Mouse (Mus musculus): ENCODE results near the gene Ergic3.

Ergic3 gene

DNA sequence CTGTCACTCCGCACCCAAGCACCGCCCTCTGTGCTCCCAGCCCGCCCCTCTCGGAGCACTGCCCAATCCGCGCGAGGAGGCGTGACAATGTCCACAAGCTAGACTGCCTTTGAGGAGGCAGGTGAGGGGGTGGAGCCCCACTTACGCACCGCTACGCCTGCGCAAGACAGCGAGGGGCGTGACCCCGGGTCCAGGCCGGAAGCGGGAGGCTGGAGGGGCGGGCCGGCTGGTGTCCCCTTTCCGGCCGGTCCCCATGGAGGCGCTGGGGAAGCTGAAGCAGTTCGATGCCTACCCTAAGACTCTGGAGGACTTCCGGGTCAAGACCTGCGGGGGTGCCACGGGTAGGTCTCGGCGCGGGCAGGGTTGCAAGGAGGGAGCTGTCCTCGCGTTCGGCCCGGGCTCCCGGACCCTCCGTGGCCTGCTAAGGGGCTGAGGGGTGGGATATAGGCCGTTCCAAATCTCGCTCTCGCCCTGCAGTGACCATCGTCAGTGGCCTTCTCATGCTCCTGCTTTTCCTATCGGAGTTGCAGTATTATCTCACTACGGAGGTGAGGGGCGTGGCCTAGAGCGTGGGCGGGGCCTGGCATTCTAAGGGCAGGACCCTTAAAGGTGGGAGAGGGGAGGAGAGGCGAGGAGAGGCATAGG, at the start of gene Ergic3, which contains the start of gene 6430550D23Rik:
Gene Ergic3, plus strand, starts transcription at position 158 of the 645 bp plus-strand sequence.
Gene 6430550D23Rik, minus strand, starts transcription at position 90 of the 645 bp plus-strand sequence.
- DNase-seq, result peak; percentile 99

DNA sequence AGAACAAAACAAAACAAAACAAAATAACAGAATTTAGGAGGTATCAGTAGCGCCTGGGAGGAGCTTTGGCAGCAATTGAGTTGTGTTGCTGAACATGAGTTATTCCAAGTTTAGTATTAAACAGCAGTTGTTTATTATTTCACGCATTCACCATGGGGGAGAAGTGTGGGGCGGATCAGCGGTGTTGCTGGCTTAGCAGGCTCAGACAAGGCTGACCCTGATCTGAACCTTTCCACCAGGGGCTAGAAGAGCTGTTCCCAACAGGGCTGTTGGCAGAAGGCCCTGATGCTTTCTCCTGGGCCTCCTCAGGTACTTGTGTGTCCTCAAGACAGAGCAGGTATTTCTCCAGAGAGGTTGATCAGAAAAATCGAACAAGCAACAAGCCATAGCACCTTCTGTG, 47.9 kb upstream of the Ergic3 start:
- DNase-seq, result no peak

DNA sequence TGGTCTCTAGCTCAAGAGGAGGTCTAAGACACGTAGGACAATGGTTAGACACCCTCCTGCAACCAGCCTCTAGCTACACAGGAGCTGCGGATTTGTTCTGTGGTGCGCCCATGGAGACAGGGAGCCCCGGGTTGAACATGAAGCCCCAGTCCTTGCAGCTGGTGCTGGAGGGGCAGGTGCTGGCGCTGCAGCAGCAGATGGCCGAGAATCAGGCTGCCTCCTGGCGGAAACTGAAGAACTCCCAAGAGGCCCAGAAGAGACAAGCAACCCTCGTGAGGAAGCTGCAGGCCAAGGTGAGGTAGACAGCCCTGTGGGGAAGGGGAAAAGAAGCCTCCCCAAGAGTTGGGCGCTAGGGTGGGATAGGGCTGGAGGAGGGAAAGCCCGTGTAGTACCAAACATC, 46.0 kb upstream of the Ergic3 start:
- no peak for DNase-seq

DNA sequence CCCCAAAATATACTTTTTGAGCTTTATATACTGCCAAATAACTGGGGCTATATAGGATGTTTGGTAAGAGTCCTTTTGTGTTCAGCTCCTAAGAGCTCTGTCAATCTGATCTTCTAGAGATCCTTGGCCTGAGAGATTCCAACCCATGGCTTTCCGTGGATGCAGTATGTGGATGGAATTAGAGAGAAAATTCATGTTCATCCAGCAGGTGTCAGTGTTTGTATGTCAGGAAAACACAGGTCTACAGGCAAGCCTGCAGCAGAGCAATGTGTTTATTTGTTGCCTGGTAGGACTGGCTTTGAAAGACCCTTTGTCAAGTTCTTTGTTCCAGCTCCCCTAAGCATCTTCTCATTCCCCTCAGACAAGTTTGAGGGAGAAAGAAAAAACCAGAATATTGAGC, 44.9 kb upstream of the Ergic3 start:
- DNase-seq, result no peak

DNA sequence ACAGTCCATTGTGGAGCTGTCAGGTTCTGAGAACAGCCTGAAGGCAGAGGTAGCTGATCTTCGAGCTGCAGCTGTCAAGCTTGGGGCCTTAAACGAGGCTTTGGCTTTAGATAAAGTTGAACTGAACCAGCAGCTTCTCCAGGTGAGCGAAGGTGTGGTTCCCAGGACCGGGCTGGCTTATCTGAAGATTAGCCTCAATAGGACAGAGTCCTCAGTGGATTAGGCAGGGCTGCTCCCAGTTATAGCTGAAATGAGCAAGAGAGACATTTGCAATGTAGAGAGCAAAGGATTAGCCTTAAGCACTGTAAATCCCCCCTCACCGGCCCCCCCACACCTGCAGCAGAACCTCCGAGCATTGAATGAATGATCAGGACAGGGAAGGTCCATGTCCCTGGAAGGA, 34.5 kb upstream of the Ergic3 start:
- DNase-seq, result no peak

DNA sequence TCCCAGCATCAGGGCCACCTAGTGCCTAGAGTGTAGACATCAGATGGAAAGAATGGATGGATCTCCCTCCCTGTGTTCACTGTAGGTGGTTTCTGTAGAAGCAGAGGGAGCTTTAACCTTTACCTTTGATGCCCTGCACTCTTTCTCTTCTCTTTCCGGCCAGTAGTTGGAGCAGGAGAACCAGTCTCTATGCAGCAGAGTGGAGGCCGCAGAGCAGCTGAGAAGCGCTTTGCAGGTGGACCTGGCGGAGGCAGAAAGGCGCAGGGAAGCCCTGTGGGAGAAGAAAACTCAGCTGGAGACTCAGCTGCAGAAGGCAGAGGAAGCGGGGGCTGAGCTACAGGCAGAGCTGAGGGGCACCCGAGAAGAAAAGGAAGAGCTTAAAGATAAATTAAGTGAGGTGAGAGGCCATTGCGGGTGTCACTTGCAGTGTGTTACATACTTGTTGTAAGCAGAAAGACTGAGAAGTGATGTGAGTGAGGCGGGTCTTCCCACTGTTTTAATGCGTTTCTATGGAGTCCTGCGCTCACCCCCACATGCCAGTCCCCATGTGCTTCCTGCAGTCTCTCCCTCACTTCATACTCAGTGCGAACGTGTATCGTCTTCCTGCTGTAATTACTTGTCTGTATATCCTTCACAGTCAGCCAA, 33.6 kb upstream of the Ergic3 start:
- no peak for DNase-seq

DNA sequence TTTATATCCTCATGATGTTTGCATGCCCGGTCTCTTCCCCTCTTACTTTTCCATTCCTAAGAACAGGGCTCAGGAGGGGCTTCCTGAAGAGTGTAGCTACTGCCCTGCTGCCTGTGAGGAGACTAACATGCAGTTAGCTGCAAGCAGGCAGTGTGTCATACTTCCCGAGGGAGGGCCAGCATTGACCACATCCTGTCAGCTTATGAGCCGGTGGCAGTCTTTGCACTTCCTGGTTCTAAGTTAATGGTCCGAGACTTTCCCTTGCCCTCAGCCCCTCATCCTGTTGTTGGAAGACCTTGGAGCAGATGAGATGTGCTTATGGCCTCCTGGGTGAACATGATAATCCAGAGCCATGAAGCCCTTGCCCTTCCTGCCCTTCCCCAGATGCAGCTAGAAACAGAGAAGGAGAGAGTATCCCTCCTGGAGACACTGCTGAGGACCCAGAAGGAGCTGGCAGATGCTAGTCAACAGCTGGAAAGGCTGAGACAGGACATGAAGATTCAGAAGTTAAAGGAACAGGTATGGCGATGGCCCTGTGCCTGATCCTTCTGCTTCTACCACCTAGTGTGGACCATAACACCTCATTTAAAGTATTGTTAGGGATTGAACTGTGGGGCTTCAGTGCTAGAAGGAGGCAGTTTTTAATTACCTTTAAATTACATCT, 28.4 kb upstream of the Ergic3 start:
- peak; percentile 35 for DNase-seq

DNA sequence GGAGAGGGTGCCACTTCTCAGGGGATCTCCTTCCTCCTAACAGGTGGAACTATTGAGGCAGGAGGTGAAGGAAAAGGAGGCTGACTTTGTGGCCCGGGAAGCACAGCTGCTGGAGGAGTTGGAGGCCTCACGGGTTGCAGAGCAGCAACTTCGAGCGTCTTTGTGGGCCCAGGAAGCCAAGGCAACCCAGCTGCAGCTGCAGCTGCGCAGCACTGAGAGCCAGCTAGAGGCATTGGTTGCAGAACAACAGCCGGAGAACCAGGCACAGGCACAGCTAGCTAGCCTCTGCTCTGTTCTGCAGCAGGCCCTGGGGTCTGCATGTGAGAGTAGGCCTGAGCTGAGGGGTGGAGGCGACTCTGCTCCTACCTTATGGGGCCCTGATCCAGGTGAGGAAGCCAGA, 22.1 kb upstream of the Ergic3 start:
- DNase-seq, result no peak

DNA sequence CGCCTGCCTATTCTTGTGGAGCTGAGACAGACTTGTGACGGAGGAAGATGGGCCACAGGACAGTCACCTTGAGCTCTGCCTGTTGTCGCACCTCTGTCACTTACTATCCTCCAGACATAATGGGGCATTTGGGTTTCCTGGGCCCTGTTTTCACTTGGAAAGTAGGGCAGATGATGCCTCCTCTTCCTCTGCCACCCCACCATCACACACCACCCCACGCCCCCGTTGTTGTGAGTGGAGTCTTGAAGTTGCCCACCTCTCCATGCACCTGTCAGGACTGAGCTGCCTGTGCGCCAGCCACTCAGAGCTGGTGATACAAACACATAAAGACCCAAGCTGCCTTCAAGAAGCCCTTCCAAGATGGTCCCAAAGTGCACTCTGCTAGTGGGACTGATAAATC, 20.7 kb upstream of the Ergic3 start:
- no peak for DNase-seq

DNA sequence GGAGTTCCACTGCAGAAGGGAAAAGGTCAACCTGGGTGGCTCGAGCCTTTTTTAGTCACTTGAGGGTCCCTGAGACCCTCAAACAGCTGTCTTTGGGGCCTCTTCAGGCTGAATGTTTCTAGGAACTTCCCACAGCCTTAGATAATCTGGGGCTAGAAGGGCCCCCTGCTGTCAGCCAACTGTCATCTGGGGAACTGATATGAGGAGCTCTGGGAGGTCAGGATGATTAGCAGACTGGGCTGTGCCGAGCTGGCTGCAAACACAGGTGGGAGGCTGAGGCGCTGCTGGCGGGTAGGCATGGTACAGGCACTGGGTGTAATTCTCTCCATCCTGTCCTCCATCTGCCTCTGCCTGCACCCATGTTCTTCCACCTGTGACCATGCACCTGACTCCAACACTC, 18.8 kb upstream of the Ergic3 start:
- peak; percentile 91 for DNase-seq

DNA sequence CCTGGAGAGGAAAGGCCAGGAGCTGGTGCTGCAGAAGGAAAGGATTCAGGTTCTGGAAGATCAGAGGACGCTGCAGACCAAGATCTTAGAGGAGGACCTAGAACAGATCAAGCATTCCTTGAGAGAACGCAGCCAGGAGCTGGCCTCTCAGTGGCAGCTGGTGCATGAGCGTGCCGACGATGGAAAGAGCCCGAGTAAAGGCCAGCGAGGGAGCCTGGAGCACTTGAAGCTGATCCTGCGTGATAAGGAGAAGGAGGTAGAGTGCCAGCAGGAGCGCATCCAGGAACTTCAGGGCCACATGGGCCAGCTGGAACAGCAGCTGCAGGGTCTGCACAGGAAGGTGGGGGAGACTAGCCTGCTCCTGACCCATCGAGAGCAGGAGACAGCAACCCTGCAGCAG, 16.7 kb upstream of the Ergic3 start:
- DNase-seq, result peak; percentile 14

DNA sequence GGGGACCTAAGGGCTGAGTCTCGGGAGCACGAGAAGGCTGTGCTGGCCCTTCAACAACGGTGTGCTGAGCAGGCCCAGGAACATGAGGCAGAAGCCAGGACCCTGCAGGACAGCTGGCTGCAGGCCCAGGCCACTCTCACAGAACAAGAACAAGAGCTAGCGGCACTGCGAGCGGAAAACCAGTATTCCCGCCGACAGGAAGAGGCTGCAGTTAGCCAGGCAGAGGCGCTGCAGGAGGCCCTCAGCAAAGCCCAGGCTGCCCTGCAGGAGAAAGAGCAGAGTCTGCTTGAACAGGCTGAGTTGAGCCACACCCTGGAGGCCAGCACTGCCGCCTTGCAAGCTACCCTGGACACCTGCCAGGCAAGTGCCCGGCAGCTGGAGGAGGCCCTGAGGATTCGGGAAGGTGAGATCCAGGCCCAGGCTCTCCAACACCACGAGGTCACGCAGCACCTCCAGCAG, 16.0 kb upstream of the Ergic3 start:
- peak; percentile 74 for DNase-seq

DNA sequence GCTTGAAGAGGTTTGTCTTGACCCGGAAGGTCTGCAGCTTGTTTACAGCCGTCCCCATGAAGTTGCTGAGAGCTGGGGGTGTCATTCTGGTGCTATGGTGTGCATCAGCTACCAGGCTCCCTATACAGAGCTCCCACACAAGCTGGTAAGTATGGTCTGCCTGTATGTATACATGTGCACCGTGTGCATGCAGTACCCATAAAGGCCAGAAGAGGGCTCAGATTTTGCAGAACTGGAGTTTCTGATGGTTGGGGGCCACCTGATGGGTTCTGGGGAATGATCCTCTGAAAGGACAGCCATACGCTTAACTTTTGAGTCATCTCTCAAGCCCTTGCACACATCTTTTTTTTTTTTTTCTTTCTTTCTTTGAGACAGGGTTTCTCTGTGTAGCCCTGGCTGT, 2.5 kb upstream of the Ergic3 start:
- peak; percentile 36 for DNase-seq

DNA sequence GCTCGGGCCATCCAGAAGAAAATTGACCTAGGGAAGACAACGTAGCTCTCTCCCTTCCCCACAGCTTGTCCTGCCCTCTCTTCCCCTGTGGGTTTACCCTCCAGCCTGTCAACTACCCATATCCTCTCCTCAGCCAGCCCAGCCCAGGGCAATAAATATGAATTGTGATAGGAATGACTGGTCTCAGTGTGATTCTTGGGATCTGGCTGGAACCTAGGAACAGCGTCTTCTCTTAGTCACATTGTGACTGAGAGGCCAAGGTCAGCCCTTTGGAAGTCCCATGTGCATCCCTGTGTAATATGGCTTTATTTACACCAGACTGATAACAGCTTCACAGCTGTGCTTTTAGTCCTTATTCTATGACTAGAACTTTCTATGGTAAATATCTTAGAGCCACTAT, 10.3 kb downstream of the Ergic3 start:
- no peak for DNase-seq

DNA sequence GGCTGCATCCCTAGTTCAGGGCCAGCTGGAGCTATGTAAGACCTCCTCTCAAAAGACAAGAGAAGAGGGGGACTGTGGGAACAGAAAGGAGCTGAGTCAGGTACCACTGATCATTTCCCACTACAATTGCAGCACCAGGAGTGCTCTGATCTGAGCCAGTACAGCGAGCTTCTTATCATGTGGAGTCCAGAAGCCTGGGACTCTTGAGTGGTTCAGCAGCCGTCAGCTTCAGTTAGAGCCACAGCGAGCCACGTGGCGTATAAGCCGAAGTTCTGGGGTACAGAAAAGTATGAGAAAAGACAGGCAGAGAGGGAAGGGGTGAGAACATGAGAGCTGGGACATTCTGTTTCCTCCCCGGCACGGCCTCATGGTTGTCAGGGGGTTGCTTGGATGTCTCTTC, 13.4 kb downstream of the Ergic3 start:
- peak; percentile 58 for DNase-seq

DNA sequence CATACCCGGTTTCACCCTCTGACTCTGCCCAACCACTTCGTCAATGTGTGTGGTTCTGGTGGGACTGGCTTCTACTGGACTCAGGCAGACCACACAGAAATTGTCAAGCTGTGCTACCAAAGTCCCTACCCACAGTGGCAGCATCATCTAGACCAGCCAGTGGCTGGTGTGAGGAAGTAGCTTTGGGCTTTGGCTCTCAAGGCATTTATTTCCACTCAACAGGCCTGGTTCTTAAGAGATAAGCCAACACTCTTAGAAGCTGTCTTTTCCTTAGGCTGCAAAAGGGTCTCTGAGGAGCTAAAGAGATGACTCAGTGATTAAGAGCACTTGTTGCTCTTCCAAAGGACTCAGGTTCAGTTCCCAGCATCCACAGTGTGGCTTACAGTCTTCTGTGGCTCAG, 13.9 kb downstream of the Ergic3 start:
- DNase-seq, result no peak

DNA sequence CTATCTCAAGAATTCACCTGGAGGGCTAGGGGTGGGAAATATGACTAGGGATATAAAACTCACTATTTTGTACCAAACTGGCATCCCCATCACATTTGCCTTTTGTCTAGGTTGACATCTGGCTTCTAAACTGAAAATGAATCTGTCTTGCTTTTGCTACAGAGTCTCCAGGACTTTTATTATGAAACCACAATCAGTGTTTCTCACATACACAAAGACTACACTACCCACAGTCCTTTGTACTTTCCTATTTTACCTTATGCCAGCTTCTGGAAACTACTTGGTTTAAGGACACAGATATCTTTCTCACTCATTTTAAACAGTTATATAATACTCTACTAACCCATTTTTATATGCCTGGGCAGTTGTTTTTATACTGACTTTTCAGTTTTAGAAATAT, 17.6 kb downstream of the Ergic3 start:
- DNase-seq, result no peak

DNA sequence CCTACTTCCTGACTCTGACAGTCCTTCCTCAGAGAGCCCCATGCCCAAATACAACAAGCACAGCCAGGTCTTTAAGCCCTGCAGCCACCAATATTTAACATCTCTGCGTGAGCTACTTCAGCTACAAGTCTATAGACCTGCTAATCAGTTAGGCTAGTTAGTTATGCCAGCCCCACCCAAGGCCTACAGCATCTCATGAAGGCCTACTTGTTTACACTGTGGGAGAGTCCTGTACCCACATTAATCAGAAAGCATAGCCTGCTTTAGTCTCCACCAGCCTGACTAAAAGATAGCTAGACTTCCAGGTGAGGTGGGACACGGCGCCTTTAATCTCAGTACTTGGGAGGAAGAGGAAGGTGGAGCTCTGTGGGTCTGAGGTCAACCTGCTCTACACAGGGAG, 31.5 kb downstream of the Ergic3 start:
- no peak for DNase-seq

DNA sequence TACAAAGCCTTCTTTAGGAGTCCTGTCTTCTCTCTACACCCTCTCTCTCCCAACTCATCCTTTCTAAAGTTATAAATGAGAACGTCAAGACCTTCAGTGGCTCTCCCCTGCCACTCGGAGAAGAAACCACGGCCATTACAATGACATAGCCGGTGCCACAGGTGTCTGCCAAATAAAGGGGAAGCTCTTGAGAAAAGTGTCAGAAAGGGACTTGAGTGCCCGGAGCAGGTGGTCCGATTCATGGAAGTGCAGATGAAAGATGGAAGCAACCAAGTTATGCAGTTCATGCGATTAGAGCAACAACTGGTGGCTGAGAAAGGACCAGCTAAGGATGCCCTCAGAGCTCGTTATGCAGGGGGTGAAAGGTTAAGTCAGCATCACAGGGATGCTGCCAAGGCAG, 35.1 kb downstream of the Ergic3 start:
- no peak for DNase-seq

DNA sequence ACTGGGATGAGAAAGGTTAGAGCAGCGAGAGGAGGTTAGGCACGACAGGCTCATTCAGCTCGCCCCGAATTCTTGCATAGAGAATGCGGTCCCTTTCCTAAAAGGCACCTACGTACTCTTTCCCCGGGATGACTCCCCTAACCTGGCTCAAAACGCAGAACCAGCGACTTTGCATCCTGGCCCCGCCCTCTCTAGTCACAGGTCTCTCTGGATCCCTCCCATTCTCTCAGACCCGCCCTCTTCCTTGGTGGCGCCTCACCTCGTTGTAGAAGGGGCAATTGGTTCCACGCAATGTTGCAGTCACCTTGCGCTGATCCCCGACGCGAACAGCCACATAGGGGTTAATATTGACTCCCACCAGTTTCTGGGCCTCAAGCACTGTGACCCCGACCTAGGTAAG, 40.1 kb downstream of the Ergic3 start:
- peak; percentile 21 for DNase-seq

DNA sequence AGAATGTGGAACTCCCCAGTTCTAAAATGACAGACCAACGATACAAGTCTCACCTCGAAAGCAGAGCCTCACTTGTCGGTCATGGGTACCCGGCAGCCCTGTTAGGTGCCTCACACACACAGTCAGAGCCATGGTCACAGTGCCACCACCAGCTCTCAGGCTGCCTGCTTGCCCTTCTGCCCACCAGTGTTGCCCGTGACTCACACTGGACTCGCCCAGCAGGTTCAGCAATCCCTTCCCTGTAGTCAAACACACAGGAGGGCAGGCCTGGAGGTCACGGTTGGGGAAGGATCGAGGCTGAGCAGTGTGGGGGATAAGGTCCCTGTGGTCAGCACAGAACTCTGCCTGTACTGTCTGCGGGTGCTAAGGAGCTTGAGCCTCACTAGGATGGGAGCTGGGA, 45.0 kb downstream of the Ergic3 start, which contains the start of gene Fer1l4:
Gene Fer1l4, minus strand, starts transcription at position 132 of the 400 bp plus-strand sequence.
- DNase-seq, result no peak

DNA sequence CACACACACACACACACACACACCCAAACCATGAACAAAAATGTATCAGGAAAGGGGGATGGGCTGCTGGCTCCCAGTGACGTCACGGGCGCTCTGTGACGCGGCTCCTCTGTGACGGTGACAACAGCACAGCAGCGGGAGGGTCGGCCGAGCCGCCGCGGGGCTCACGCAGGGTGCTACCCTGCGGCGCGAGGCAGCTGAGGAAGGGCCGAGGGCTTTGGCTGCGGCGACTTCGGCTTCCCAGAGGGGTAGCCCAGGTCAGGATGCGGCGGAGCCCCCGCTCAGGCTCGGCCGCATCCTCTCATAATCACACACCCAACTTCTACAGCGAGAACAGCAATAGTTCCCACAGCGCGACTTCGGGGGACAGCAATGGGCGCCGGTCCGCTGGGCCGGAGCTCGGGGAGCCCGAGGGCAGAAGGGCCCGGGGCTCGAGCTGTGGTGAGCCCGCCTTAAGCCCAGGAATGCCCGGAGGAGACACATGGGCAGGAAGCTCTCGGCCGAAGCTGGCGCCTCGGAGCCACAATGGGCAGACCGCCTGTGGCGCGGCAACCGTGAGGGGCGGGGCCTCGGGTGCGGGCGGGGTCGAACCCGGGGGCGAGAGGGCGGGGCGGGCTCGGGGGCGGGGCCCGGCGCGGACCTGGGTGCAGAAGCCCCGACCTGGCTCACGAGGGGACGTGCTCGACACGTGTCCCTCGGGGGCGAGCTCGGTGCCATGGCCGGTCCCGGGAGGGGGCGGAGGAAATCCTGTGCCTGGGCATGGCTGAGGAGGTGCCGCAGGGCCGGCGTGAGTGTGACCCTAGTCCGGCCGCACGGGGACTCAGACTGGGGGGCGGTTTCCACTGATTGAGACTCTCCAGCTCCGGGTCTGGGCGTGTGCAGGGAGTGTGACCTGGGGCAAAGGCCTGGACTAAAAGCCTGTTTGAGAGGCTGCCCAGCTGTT, 57.5 kb downstream of the Ergic3 start, which contains the start of gene Spag4:
Gene Spag4, plus strand, starts transcription at position 77 of the 943 bp plus-strand sequence.
- peak; percentile 89 for DNase-seq

DNA sequence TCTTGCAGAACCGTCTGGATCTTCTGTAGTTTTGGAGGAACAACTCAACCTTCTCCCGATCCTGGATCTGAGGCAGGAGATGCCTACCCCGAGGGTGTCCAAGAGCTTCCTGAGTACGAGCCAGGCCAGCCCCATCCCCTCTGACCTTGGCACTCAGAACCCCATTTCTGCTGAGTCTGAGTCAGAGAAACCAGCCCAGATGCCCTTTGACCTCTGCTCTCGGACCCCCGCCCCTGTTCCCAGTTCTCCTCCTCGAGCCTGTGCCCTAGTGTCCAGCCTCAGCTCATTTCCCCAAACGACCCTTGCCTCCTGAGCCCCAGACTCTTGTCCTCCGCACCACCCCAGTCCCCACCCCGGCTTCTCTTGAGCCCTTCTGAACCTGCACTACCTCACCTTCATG, 58.3 kb downstream of the Ergic3 start:
- no peak for DNase-seq

Measured in liver (tissue).